Mouse (Mus musculus) left cerebral cortex, adult 2 months (tissue): ENCODE results near the gene Ctnna3. TPM values are rescaled to one million over a fixed set of nuclear protein-coding genes. Genes with fewer than 3 reads are reported as not detected.
"Not testable (repeated sequence)": the region's sequence is repeated elsewhere in the genome, so short reads cannot be mapped to it uniquely, and the experiment has no call there.

Experiments used
- DNase-seq, 2 experiments: peaks; one replicate each; pipeline ENCODE4 v3.0.0; 2021 to 2022; ENCODE audit warnings: low spot score in 2 of 2, mixed read lengths in 1 of 2; ENCODE audit errors: extremely low spot score in 1 of 2
- H3K27ac ChIP-seq: fragments of 200-600 bp; 2 replicates; pipeline ENCODE4 v1.8.1; 2022
- H3K4me3 ChIP-seq: fragments of 200-600 bp; 2 replicates; pipeline ENCODE4 v1.8.1; 2022
- CTCF ChIP-seq: fragments of 200-600 bp; IDR thresholded peaks from 2 replicates; pipeline ENCODE4 v1.8.1; 2022; ENCODE audit warnings: antibody characterized with exemption, mild to moderate bottlenecking, moderate library complexity
- intact Hi-C: fragments of 180-260 bp; cut with DNase I; formaldehyde crosslinking; loops from one replicate; pipeline ENCODE4 v1.15.1; 2025
- total RNA-seq, 2 experiments: library from RNA; stranded (reverse); gene quantifications; 2 replicates each; pipeline ENCODE4 v1.2.3; 2021

The Ctnna3 gene
- total RNA-seq, 2 experiments from 2014 or later: 2.1 to 2.2 TPM

DNA sequence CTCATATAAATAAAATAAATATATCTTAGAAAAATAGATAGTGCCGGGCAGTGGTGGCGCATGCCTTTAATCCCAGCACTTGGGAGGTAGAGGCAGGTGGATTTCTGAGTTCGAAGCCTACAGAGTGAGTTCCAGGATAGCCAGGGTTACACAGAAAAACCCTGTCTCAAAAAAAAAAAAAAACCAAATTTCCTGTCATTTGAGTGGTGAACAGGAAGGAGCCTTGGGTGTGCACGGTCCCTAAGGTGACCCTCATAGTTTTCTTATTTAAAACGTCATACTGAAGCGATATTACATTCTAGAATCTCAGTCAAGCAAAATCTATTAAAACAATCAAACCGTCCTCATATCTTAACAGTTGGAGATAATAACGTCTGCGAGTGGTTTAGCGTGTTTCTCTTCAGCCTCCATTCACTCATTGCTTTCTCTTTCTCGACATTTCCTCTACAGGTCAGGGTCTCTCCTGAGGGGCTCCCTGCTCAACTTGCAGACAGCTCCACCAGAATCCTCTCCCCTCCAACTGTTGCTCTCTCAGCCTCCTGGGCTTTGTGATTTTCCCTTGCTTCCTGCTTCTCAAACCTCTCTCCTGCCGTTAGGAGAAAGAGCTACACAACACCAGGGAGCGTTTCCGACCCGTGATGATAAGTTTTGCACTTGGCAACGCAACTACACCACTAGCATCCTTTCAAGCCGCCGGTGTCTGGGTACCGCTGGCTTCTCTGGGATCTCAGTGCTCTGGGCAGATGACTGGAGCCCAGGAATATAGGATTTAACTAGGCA is 1.5 kb upstream of the Ctnna3 start:
- peak; percentile 31 to 36 for DNase-seq
- intact Hi-C loops: loop anchor here (2.0 to 10.0 kb wide), 4 partner anchors 46 to 656 kb away; partner anchors contain the start of gene Dnajc12
- no peak for TF ChIP-seq CTCF
- Histone ChIP-seq H3K4me3 (peak overlapping the region; percentile 93), H3K27ac (no peak overlapping the region)

- intact Hi-C loops: loop anchor here (2.0 to 10.0 kb wide), 4 partner anchors 46 to 656 kb away; partner anchors contain the start of gene Dnajc12
- no peak overlapping the region for H3K27ac ChIP-seq
- peak overlapping the region; percentile 93 for H3K4me3 ChIP-seq
- DNase-seq: no peak
- no peak for TF ChIP-seq CTCF
These were observed 916 bp upstream of the Ctnna3 start for GRCm38 (mm10) chr10:63429023-63429340.

DNA sequence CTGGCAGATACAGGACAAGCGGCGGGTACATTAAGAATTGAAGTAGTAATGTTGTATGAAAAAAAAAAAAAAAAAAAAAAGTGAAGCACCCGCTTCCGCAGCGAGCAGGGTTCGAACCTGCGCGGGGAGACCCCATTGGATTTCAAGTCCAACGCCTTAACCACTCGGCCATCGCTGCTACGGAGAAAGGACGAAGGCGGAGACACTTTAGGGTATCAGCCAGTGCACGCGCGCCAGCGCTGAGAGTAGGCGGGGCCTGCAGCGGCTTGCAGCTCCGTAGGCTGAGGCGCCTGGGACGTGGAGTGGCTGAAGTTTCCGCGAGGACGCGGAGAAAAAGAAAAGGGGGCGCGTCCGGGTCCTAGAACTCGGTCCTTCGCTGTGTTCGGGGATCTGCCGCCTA is 518 bp upstream of the Ctnna3 start:
- intact Hi-C loops: loop anchor here (2.0 to 10.0 kb wide), 4 partner anchors 47 to 655 kb away; partner anchors contain the start of gene Dnajc12
- H3K4me3 ChIP-seq: peak overlapping the region; percentile 93
- TF ChIP-seq CTCF: no peak
- H3K27ac ChIP-seq: peak overlapping the region; percentile 58
- DNase-seq: peak; percentile 98 to 100

DNA sequence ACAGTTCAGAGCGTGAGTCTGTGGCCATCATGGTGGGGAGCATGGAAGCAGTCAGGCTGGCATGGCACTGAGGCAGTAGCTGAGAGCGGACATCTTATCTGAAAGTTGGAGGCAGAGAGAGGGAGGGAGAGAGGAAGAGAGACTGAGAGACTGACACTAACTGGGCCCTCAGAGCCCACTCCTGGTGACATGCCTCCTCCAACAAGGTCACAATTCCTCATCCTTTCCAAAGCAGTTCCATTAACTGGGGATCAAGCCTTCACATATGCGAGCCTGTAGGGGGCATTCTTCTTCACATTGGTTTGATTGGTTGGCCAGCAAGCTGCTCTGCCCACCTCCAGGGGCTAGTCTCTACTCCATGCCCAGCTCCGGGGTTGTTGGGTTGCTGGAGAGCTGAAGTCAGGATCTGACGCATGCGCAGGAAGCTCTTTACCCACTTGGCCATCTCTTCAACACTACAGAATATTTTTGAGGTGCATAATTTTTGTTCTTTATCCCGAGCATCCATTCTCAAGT is 1.4 kb downstream of the Ctnna3 start:
- H3K27ac ChIP-seq: no peak overlapping the region
- DNase-seq: no peak
- intact Hi-C loops: no loop called here
- H3K4me3 ChIP-seq: no peak overlapping the region
- TF ChIP-seq CTCF: no peak

DNA sequence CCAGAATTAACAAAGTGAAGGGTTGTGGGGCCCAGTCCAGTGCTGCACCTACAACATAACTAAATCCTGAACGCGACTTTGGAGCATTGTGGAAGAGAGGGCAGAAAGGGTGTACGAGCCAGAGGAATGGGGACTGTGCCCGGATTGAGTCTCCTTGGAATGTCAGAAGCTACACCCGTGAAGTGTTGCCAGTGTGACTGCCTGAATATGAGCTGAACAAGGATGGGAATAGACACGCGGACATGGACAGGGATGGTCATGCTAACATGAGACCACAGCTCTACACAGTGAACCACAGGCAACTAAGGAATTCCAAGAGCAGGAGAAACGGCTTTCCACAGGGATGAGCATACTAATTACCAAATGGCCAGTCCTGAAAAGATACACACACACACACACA is 2.2 kb downstream of the Ctnna3 start:
- no peak for TF ChIP-seq CTCF
- H3K27ac ChIP-seq: no peak overlapping the region
- no peak overlapping the region for H3K4me3 ChIP-seq
- DNase-seq: no peak
- intact Hi-C loops: no loop called here

GRCm38 (mm10) chr10:63432887-63433286 is 3.0 kb downstream of the Ctnna3 start:
- intact Hi-C loops: no loop called here
- no peak for TF ChIP-seq CTCF
- Histone ChIP-seq H3K27ac (no peak overlapping the region), H3K4me3 (no peak overlapping the region)
- DNase-seq: no peak

GRCm38 (mm10) chr10:63438736-63439262 is 8.9 kb downstream of the Ctnna3 start:
- Histone ChIP-seq H3K27ac (no peak overlapping the region), H3K4me3 (no peak overlapping the region)
- TF ChIP-seq CTCF: no peak
- no peak for DNase-seq
- intact Hi-C loops: no loop called here

GRCm38 (mm10) chr10:63439694-63440228 is 9.9 kb downstream of the Ctnna3 start:
- TF ChIP-seq CTCF: no peak
- Histone ChIP-seq H3K4me3 (no peak overlapping the region), H3K27ac (no peak overlapping the region)
- intact Hi-C loops: no loop called here
- DNase-seq: no peak

DNA sequence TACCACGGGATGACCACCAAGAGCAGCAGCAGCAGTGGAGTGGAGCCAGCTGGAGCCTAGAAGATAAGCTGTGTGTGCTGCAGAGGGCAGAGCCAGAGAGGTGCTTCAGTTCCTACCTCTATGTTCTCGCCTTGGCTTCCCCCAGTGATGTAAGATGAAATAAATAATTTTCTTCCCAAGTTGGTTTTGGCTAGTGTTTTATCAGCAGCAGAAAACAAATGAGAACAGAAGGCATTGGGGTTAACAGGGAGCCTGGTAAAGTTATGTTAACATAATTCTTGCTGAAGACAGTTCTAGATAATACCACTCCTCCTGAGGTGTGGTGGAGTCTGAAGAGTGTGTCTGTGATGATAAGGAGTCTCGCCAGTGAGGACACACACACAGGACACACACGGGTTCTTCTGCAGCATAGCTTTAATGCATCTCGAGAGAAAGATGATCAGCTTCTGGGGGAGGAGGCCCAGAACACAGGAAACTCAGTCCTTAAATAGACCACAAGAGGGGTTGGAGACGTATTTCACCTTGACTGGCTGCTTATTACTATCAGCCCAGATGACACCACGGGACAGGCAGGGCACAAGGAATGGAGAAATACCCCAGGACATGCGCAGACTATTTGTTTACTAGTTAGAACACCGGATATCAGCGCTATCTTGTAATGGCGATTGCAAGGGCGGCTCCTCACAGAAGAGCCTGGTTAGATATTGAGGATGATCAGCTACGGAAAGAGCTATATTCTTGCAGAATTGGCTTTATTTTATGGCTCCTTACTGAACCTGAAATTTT is 14.9 kb downstream of the Ctnna3 start:
- H3K27ac ChIP-seq, H3K4me3 ChIP-seq, intact Hi-C loops, DNase-seq: not testable (repeated sequence)

- Histone ChIP-seq H3K4me3 (no peak overlapping the region), H3K27ac (no peak overlapping the region)
- TF ChIP-seq CTCF: no peak
- intact Hi-C loops: no loop called here
- DNase-seq: no peak
These were observed 24.0 kb downstream of the Ctnna3 start for GRCm38 (mm10) chr10:63453926-63454325.

GRCm38 (mm10) chr10:63455110-63455878 is 25.4 kb downstream of the Ctnna3 start:
- Histone ChIP-seq H3K27ac (no peak overlapping the region), H3K4me3 (no peak overlapping the region)
- no peak; the same call in 1 of the 2 replicates for TF ChIP-seq CTCF
- no peak for DNase-seq
- intact Hi-C loops: no loop called here
